Mouse (Mus musculus) lung, adult 18-20 months (tissue): ENCODE results near the gene Mrpl43.
A peak's percentile ranks its signal among the peaks of the same experiment; 100 is the strongest.

Experiments
- DNase-seq, 2 experiments: peaks; one replicate each; pipeline ENCODE4 v3.0.0; 2022; ENCODE audit warnings: mixed read lengths in 2 of 2

Gene Mrpl43

GRCm38 (mm10) chr19:45028746-45029145 lies 22.5 kb upstream of the Mrpl43 start:
- DNase-seq, result no peak

GRCm38 (mm10) chr19:45027848-45028247 lies 21.6 kb upstream of the Mrpl43 start:
- DNase-seq, result no peak

GRCm38 (mm10) chr19:45026958-45027670 lies 20.9 kb upstream of the Mrpl43 start:
- no peak for DNase-seq

DNA sequence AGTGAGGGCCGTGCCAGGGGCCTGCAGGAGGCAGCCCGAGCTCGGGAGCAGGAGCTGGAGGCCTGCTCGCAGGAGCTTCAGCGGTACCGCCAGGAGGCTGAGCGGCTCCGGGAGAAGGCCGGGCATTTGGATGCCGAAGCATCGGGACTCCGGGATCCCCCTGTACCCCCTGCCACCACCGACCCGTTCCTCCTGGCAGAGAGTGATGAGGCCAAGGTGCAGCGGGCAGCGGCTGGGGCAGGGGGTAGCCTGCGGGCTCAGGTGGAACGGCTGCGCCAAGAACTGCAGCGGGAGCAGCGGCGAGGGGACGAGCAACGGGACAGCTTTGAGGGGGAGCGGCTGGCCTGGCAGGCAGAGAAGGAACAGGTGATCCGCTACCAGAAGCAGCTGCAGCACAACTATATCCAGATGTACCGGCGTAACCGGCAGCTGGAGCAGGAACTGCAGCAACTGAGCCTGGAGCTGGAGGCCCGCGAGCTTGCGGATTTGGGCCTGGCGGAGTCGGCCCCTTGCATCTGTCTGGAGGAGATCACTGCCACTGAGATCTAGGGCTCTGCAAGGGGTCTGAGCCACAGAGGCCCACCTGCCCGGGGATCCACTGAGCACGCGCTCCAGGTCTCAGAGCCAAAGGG lies 19.8 kb upstream of the Mrpl43 start:
- no peak for DNase-seq

DNA sequence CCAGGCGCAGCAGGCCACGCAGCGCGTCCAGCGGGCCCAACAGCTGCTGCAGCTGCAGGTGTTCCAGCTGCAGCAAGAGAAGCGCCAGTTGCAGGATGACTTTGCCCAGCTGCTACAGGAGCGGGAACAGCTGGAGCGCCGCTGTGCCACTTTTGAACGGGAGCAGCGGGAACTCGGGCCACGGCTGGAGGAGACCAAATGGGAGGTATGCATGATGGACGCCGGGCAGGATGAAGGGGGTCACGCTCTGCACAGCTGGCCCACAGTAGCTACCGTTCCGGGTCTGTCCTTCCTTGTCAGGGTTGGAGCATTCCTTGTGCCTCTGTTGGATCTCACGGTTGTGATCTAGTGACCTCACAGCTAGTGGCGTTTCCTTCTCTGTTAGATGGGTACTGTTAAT lies 18.5 kb upstream of the Mrpl43 start:
- DNase-seq, result no peak

GRCm38 (mm10) chr19:45023993-45024392 lies 17.8 kb upstream of the Mrpl43 start:
- DNase-seq, result no peak

DNA sequence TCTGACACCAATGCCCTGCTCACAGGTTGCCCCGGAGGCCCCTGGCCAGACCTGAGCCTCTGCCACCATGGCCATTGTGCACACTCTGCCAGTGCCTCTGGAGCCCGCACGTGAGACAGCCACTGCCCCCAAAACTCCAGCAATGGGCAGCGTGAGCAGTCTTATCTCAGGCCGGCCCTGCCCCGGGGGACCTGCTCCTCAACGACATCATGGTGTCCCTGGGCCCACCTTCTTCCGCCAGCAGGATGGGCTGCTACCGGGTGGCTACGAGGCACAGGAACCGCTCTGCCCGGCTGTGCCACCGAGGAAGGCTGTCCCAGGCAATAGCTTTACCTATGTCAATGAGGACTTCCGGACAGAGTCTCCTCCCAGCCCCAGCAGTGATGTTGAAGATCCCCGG lies 15.1 kb upstream of the Mrpl43 start:
- DNase-seq, result no peak

DNA sequence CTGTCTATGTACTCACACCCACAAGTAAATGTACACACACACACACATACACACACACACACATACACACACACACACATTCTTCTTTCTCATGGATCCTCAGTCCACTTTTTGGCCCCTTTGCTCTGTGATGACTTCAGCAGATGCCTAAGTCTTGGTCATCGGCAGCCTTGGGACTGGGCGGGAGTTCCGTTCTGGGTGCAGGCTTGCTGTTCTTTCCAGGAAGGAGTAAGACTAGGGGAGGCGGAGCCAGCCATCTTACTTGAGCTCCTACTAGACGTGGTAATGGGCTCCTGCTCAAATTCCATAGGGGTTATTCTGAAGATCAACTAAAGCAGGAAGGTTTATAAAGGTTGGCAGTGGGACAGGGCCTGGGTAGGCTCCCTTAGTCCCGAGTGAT lies 14.1 kb upstream of the Mrpl43 start:
- peak; percentile 53 to 70 for DNase-seq

- DNase-seq, result peak in 1 of 2 experiments; percentile 53
These were observed 12.1 kb upstream of the Mrpl43 start for GRCm38 (mm10) chr19:45018351-45018831.

- peak; percentile 87 to 92 for DNase-seq
These were observed 11.7 kb upstream of the Mrpl43 start for GRCm38 (mm10) chr19:45017909-45018308.

DNA sequence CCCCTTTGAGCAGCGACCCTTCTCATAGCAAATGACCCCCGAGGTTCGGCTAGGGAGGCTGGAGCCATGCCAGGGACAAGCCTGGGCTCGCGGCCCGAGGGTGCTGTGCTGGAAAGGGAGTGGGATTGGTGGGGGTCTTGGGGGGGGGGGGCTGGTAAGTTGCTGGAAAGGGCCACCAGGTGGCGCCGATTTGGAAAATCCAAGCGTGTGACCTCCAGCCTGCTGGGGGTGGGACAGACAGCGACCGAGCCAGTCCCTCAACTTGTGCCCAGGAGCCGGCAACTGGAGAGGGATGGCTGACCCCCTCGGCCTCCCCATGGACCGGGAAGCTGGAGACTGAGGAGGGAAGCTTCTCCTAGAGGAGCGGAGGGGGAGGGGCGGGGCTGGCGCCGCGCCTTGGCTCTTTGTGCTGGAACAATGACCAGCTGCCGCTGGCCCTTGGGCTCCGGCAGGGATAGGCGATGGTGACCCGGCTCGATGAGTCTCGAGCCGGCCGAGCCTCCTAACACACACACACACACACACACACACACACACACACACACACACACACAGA lies 11.1 kb upstream of the Mrpl43 start:
- peak; percentile 78 to 87 for DNase-seq

GRCm38 (mm10) chr19:45016341-45017215 lies 10.3 kb upstream of the Mrpl43 start:
- peak; percentile 81 to 87 for DNase-seq

DNA sequence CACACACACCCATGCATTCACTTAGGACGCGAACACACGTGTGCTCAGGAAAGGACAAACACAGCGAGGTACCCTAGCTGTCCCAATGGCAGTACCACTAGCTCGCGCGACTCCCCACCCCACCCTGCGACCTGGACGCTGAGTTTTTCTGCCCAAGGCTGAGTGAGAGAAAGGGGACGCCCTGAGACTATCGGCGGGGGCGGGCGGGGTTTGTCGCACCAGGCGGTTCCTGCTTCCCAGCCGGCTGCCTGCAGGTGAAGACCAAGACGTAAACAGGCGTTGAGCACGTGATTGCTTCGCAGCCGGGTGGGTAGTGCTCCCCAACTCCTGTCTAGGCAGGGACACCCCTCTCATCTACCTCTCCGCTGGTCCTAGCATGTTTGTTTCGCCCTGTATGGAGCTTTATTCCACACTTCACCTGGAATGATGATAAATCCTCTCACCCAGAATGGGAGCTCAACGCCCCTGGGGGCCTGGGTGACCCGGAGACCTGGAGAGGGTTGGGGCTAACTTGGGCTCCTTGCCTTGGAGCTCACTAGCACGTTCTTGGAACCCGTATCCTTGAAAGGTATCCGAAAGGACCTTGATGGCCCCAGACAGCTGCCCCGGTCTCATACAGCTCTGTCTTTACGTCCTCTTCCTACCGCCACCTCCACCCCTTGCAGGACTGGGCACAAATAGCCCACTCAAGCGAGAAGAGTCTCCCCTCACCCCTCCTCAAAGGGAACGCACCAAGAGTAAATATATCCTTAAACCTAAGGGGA lies 9.5 kb upstream of the Mrpl43 start:
- DNase-seq, result peak; percentile 76 to 77

DNA sequence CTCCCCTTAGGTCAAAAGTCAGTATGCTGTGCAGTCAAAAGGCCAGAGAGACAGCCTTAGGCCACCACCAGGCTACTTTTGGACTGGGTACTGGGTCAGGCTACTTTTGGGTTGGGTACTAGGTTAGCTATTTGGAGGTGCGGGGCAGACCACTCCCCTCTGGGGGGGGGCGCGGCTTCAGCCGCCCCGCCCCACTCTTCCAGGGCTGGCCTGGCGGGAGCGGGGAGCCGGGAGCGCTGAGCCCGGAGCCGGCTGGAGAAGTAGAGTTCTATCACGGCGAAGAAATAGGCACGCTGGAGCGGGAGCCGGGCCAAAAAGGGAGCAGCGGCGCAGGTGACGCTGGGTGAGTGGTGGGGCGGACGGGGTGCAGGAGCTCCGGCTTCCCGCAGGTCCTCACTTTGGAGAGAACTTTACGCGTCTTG lies 8.8 kb upstream of the Mrpl43 start:
- DNase-seq, result peak; percentile 75 to 83

- peak; percentile 57 to 69 for DNase-seq
These were observed 8.2 kb upstream of the Mrpl43 start, which contains the start of gene Lzts2 for GRCm38 (mm10) chr19:45014335-45014971. Gene Lzts2 (plus strand): TSS chr19:45014414.

- peak in 1 of 2 experiments; percentile 44 for DNase-seq
These were observed 7.5 kb upstream of the Mrpl43 start for GRCm38 (mm10) chr19:45013581-45014225.

DNA sequence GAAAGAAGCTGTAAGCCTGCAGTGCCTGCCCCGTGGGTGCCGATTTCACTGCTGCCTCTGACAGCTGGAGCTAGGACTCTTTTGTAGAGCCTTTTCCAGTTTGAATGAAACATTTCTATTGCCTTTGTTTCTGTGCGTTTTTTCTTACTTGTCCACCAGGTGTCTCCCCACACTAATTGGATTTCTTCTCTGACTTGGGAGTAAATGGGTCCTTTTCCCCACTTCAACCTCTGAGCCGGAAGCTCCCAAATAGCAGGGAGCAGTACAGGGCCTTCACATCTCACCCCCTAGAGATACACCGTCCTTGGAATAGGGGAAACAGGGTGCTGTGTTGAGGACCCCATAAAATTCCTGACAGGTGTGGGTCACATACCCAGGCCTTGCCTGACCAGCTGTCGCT lies 6.4 kb upstream of the Mrpl43 start:
- DNase-seq, result peak in 1 of 2 experiments; percentile 59

- DNase-seq, result no peak
These were observed 6.0 kb upstream of the Mrpl43 start for GRCm38 (mm10) chr19:45012219-45012618.

GRCm38 (mm10) chr19:45010646-45011045 lies 4.4 kb upstream of the Mrpl43 start:
- no peak for DNase-seq

- DNase-seq, result no peak
These were observed 1.4 kb upstream of the Mrpl43 start for GRCm38 (mm10) chr19:45007425-45008191.
